Mouse (Mus musculus) forebrain, embryonic 13.5 days (tissue): Measurements from ENCODE around the gene Ngly1. TPM values are rescaled to one million over a fixed set of nuclear protein-coding genes. Genes with fewer than 3 reads are reported as not detected.

Experiments used
- ATAC-seq: fragments of 200-750 bp; cut with Nextera tagmentation; 2 replicates; pipeline ENCODE4 v1.8.0; 2017
- H3K27ac ChIP-seq: fragments of 300-500 bp; sonication (generic); 2 replicates; pipeline ENCODE4 v1.5.1; 2015; ENCODE audit warnings: inconsistent platforms, mild to moderate bottlenecking, moderate library complexity
- H3K27me3 ChIP-seq: fragments of 300-500 bp; sonication (generic); 2 replicates; pipeline ENCODE4 v1.6.1; 2015; ENCODE audit warnings: mild to moderate bottlenecking, inconsistent platforms
- H3K36me3 ChIP-seq: fragments of 300-500 bp; sonication (generic); 2 replicates; pipeline ENCODE4 v1.6.1; 2015; ENCODE audit warnings: mild to moderate bottlenecking, inconsistent platforms; ENCODE audit not compliant: poor library complexity, severe bottlenecking
- H3K4me1 ChIP-seq: fragments of 300-500 bp; sonication (generic); 2 replicates; pipeline ENCODE4 v1.6.1; 2015; ENCODE audit warnings: inconsistent platforms
- H3K4me2 ChIP-seq: fragments of 300-500 bp; sonication (generic); 2 replicates; pipeline ENCODE4 v1.6.1; 2015; ENCODE audit warnings: inconsistent platforms, mild to moderate bottlenecking, moderate library complexity
- H3K4me3 ChIP-seq: fragments of 300-500 bp; sonication (generic); 2 replicates; pipeline ENCODE4 v1.5.1; 2015; ENCODE audit warnings: mild to moderate bottlenecking, inconsistent platforms
- H3K9ac ChIP-seq: fragments of 300-500 bp; sonication (generic); 2 replicates; pipeline ENCODE4 v1.6.1; 2015; ENCODE audit warnings: mild to moderate bottlenecking, inconsistent platforms
- H3K9me3 ChIP-seq: fragments of 300-500 bp; sonication (generic); replicated peaks from 2 replicates; pipeline ENCODE4 v1.6.1; 2016; ENCODE audit warnings: inconsistent platforms
- WGBS: fragments of 180-500 bp; shearing (Covaris S2); methylation state at CpG from one replicate; pipeline ENCODE4 v1.1.7; 2015; 5-methylcytosine and 5-hydroxymethylcytosine counted together
- polyA plus RNA-seq: library from polyadenylated mRNA; unstranded; fragments of >200 nt; fragmentation: Nextera tagmentation; extraction: Ambion mirVana; gene quantifications from 2 replicates; pipeline ENCODE4 v1.2.1, GENCODE M21; 2015

Gene Ngly1
- polyA plus RNA-seq, 1 experiment from 2014 or later = 26.9 TPM

GRCm38 (mm10) chr14:16242947-16243602 is 6.0 kb upstream of the Ngly1 start:
- H3K4me3 ChIP-seq = peak overlapping the region; percentile 54
- peak overlapping the region; percentile 73 for H3K9ac ChIP-seq
- H3K36me3 ChIP-seq = no peaks in the 10 kb centered on the region
- 4% methylated on average over 34 of the region's 34 CpGs for WGBS
- no peaks in the 10 kb centered on the region for H3K27me3 ChIP-seq
- peak overlapping the region; percentile 69 for H3K4me2 ChIP-seq
- peaks cover 16% of the 10 kb centered on the region for H3K4me1 ChIP-seq
- H3K27ac ChIP-seq = peak overlapping the region; percentile 59
- peak; percentile 92 for ATAC-seq
- H3K9me3 ChIP-seq = no peaks in the 10 kb centered on the region

DNA sequence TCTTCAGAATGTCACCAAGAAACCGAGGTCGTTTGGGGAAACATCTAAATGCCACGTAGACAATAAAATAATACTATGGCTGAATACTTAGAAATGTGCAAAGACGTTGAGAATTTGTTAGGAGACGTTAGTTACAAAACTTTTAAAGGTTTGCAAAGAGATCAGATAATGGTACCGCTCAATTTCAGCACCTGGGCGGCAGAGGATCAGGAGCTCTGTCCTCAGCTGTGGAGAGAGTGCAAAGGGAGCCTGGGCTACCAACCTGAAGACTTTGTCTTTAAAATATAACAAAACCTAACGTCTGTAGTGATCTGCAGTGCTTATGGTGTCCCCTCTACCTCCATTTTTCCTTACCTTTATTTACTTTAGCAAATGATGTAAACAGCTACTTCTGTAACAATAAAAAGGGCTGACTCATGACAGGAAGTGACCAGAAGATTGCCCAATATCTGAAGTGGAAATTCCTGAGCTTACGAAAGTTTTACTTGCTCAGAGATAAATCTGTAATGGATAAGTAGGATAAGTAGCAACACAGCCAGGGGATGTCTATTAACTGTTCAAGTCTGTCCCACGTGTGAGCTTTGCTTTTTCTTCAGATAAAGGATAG is 5.4 kb upstream of the Ngly1 start:
- no peaks in the 10 kb centered on the region for H3K9me3 ChIP-seq
- peak overlapping the region; percentile 69 for H3K4me2 ChIP-seq
- ATAC-seq = no peak
- H3K9ac ChIP-seq = peak overlapping the region; percentile 73
- WGBS = 20% methylated on average over 10 of the region's 10 CpGs
- H3K27me3 ChIP-seq = no peaks in the 10 kb centered on the region
- H3K4me1 ChIP-seq = peaks cover 16% of the 10 kb centered on the region
- H3K27ac ChIP-seq = no peak overlapping the region
- H3K4me3 ChIP-seq = peak overlapping the region; percentile 54
- no peaks in the 10 kb centered on the region for H3K36me3 ChIP-seq

DNA sequence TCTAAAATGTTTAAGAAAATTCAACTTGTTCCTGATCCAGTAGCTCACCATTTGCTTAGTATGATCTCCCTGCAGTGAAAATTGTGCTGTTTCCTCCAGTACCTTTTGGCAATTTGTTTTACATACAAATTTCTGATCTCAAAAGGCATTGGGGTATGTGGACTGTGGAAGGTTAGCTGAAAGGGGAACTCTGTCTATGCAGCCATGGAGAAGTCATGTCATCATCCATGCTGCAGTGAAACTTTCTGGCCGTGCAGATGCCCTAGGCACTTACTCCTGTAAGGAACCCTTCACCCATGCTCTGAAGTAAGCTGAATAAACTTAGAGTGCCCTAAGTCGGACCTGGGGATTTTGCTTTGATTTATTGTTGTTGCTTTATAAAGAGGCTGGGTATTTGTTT is 4.7 kb upstream of the Ngly1 start:
- WGBS = 50% methylated on average over 2 of the region's 2 CpGs
- Histone ChIP-seq H3K9ac (no peak overlapping the region), H3K9me3 (no peaks in the 10 kb centered on the region), H3K4me1 (peaks cover 16% of the 10 kb centered on the region), H3K4me3 (no peak overlapping the region), H3K27ac (no peak overlapping the region), H3K4me2 (no peak overlapping the region), H3K36me3 (no peaks in the 10 kb centered on the region), H3K27me3 (no peaks in the 10 kb centered on the region)
- no peak for ATAC-seq

- Histone ChIP-seq H3K27ac (no peak overlapping the region), H3K36me3 (no peaks in the 10 kb centered on the region), H3K4me1 (peaks cover 23% of the 10 kb centered on the region), H3K9ac (no peak overlapping the region), H3K4me2 (no peak overlapping the region), H3K27me3 (no peaks in the 10 kb centered on the region), H3K4me3 (no peak overlapping the region), H3K9me3 (no peaks in the 10 kb centered on the region)
- 76% methylated on average over 1 of the region's 1 CpGs for WGBS
- no peak for ATAC-seq
Measured at GRCm38 (mm10) chr14:16245127-16245526, 4.0 kb upstream of the Ngly1 start.

DNA sequence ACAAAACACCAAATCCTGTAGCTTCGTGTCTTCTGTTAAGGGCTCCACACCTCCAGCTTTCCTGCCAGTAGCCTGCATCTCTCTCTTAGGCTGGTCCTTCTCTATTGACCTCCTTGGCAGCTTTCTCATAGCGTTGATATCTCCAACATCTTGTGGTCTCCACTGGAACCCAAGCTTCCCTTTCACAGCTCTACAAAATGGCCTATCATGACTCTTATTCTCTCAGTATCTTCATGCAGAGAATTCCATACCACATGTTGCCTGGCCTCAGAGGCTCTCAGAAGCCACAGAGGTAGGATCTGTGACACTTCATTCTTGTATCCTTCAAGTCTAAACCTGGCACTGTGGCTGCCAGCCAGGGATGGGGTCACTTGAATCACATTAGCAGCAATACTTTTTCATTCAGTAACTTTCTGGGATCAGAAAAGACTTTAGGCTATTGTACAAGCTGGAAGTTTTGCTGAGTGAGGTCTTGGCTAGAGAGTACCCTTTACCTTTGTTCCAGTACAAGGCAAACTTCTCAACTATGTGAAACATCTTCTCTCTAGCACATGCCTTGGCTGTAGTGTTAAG is 2.7 kb upstream of the Ngly1 start:
- Histone ChIP-seq H3K36me3 (no peaks in the 10 kb centered on the region), H3K27ac (no peak overlapping the region), H3K9me3 (no peaks in the 10 kb centered on the region), H3K4me3 (no peak overlapping the region), H3K27me3 (no peaks in the 10 kb centered on the region), H3K9ac (no peak overlapping the region), H3K4me2 (no peak overlapping the region), H3K4me1 (peaks cover 25% of the 10 kb centered on the region)
- ATAC-seq = no peak
- WGBS = 84% methylated on average over 2 of the region's 2 CpGs

GRCm38 (mm10) chr14:16248135-16248534 is 945 bp upstream of the Ngly1 start:
- WGBS = 80% methylated on average over 3 of the region's 3 CpGs
- no peak for ATAC-seq
- Histone ChIP-seq H3K4me1 (peaks cover 19% of the 10 kb centered on the region), H3K4me2 (peak overlapping the region; percentile 73; the same call in 1 of the 2 replicates), H3K36me3 (no peaks in the 10 kb centered on the region), H3K27me3 (no peaks in the 10 kb centered on the region), H3K27ac (no peak overlapping the region), H3K9me3 (no peaks in the 10 kb centered on the region), H3K9ac (no peak overlapping the region), H3K4me3 (peak overlapping the region; percentile 73; the same call in 1 of the 2 replicates)

DNA sequence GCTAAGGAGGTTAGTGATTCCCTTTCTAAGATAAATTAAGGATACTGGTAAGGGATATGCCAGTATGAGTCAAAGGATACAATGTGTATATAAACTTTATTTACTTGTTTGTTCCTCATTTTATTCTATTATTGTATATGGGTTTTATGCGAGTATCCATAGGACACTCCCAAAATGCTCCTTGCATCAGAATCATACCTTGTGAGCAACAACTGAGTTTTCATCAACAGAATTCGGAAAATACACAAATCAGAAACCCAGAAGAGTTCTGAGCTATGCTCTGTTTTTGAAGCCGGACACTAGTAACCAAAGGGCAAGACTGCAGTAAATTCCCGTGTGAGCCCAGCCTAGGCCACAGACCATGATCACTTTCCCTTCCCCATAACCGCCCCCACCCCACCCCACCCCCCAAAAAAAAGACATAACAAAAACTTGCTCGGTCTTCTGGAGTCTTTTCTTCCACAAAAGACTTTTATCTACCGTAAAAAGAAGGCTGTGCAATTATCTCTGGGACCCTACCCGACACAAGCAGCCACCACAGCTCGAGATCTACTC is 400 bp upstream of the Ngly1 start:
- WGBS = 22% methylated on average over 9 of the region's 9 CpGs
- Histone ChIP-seq H3K9me3 (no peaks in the 10 kb centered on the region), H3K27ac (no peak overlapping the region), H3K9ac (peak overlapping the region; percentile 91), H3K4me1 (peaks cover 15% of the 10 kb centered on the region), H3K4me3 (peak overlapping the region; percentile 73), H3K4me2 (peak overlapping the region; percentile 73), H3K27me3 (no peaks in the 10 kb centered on the region), H3K36me3 (no peaks in the 10 kb centered on the region)
- ATAC-seq = peak; percentile 42

GRCm38 (mm10) chr14:16250099-16250498 is 1.0 kb downstream of the Ngly1 start:
- WGBS = 68% methylated on average over 3 of the region's 3 CpGs
- peaks cover 4% of the 10 kb centered on the region; the same call in 1 of the 2 replicates for H3K36me3 ChIP-seq
- peak overlapping the region; percentile 73 for H3K4me2 ChIP-seq
- no peaks in the 10 kb centered on the region for H3K9me3 ChIP-seq
- no peak for ATAC-seq
- H3K4me1 ChIP-seq = peaks cover 9% of the 10 kb centered on the region
- H3K4me3 ChIP-seq = peak overlapping the region; percentile 73
- H3K27me3 ChIP-seq = no peaks in the 10 kb centered on the region
- no peak overlapping the region for H3K27ac ChIP-seq
- peak overlapping the region; percentile 91 for H3K9ac ChIP-seq

DNA sequence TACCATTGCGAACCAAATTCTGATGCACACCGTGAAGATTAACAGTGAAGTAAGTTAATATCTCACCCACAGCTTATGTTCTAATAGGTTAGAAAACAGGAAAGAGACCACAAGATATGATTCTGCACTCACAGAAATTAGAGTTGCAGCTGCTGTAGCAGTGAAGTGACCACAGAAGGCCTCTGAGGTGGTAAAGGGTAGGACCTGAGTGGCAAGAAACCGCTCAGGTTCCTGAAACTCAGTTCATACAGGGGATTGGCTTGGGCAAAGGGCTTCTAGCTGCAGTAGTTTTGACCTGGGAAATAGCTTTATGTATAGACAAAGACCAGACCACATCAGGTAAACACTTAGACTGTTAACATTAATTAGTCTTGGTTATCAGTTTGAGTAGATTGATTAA is 6.7 kb downstream of the Ngly1 start:
- Histone ChIP-seq H3K4me2 (no peak overlapping the region), H3K4me1 (no peaks in the 10 kb centered on the region), H3K27me3 (no peaks in the 10 kb centered on the region), H3K4me3 (no peak overlapping the region), H3K9me3 (no peaks in the 10 kb centered on the region), H3K9ac (no peak overlapping the region), H3K36me3 (peaks cover 27% of the 10 kb centered on the region), H3K27ac (no peak overlapping the region)
- WGBS = 96% methylated on average over 3 of the region's 3 CpGs
- ATAC-seq = no peak

- no peaks in the 10 kb centered on the region for H3K27me3 ChIP-seq
- WGBS = 89% methylated on average over 2 of the region's 2 CpGs
- H3K4me3 ChIP-seq = no peak overlapping the region
- no peak overlapping the region for H3K4me2 ChIP-seq
- peaks cover 27% of the 10 kb centered on the region for H3K36me3 ChIP-seq
- no peak overlapping the region for H3K9ac ChIP-seq
- H3K4me1 ChIP-seq = no peaks in the 10 kb centered on the region
- no peak overlapping the region for H3K27ac ChIP-seq
- no peaks in the 10 kb centered on the region for H3K9me3 ChIP-seq
- no peak for ATAC-seq
Measured at GRCm38 (mm10) chr14:16256209-16256608, 7.1 kb downstream of the Ngly1 start.

DNA sequence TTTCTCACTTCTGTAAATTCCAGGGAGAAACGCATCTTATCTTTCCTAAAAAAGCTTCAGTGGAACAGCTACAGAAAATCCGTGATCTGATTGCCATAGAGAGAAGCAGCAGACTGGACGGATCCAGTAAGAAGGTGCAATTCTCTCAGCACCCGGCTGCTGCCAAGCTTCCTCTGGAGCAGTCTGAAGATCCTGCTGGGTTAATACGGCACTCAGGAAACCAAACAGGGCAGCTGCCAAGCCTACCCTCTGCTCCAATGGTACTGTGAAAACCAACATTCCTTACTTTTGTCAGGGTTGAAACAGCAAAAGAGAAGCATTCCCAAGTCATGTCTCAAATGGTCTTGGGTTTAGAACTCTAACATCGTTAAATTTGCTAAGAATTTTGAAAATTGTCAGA is 11.5 kb downstream of the Ngly1 start:
- WGBS = 81% methylated on average over 6 of the region's 6 CpGs
- peaks cover 25% of the 10 kb centered on the region for H3K36me3 ChIP-seq
- H3K27me3 ChIP-seq = no peaks in the 10 kb centered on the region
- H3K27ac ChIP-seq = no peak overlapping the region
- no peak overlapping the region for H3K4me2 ChIP-seq
- H3K4me1 ChIP-seq = no peaks in the 10 kb centered on the region
- no peak for ATAC-seq
- no peaks in the 10 kb centered on the region for H3K9me3 ChIP-seq
- H3K4me3 ChIP-seq = no peak overlapping the region
- H3K9ac ChIP-seq = no peak overlapping the region

- no peaks in the 10 kb centered on the region for H3K9me3 ChIP-seq
- H3K27me3 ChIP-seq = no peaks in the 10 kb centered on the region
- H3K4me3 ChIP-seq = no peak overlapping the region
- no peak overlapping the region for H3K27ac ChIP-seq
- peaks cover 17% of the 10 kb centered on the region for H3K36me3 ChIP-seq
- H3K4me1 ChIP-seq = no peaks in the 10 kb centered on the region
- no peak overlapping the region for H3K9ac ChIP-seq
- no peak overlapping the region for H3K4me2 ChIP-seq
- WGBS = 90% methylated on average over 3 of the region's 3 CpGs
- ATAC-seq = no peak
Measured at GRCm38 (mm10) chr14:16261869-16262268, 12.8 kb downstream of the Ngly1 start.
